Mouse (Mus musculus): ENCODE data around the gene Slc9a3. TPM values are rescaled to one million over a fixed set of nuclear protein-coding genes. Genes with fewer than 3 reads are reported as not detected.

The Slc9a3 gene
- polyA plus RNA-seq (2012; ENCODE audit: insufficient read depth, low replicate concordance) = not detected in 2 replicates

DNA sequence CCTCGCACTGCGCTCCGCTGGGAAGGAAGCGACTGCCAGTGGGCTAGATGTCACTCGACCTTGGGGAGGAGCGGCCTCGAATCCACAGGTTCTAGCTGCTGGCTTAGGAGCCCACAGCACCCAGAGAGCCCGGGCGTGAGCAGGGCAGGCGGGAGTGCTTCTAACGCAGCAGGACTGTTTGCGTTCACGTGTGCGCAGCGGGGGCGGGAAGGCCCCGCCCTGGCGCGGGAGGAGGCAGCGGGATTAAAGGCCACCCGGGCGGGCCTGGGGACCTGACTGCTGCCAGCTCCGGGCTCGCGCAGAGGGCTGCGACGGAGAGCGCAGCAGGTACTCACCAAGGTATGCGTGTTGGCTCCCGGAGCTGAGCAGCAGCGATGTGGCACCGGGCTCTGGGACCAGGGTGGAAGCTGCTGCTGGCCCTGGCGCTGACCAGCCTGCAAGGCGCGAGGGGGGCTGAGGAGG lies at the start of gene Slc9a3:
Gene Slc9a3, plus strand, starts transcription at position 317 of the 462 bp plus-strand sequence.
- TF ChIP-seq FLI1 (IDR thresholded peaks at IDR 0.05; ENCODE audit: low read length) = no peak
- TF ChIP-seq GATA1 (IDR thresholded peaks at IDR 0.05; ENCODE audit: borderline replicate concordance, low read length) = no peak
- H3K27me3 ChIP-seq (replicated peaks) = peaks cover 76% of the 10 kb centered on the region
- H3K4me3 ChIP-seq (replicated peaks) = peak within 1 kb of the TSS; percentile 80
- no peaks in the 10 kb centered on the region for H3K36me3 ChIP-seq (replicated peaks; ENCODE audit: low read length)
- peaks cover 8% of the 10 kb centered on the region for H3K4me1 ChIP-seq
- H3K9me3 ChIP-seq = no peaks in the 10 kb centered on the region

DNA sequence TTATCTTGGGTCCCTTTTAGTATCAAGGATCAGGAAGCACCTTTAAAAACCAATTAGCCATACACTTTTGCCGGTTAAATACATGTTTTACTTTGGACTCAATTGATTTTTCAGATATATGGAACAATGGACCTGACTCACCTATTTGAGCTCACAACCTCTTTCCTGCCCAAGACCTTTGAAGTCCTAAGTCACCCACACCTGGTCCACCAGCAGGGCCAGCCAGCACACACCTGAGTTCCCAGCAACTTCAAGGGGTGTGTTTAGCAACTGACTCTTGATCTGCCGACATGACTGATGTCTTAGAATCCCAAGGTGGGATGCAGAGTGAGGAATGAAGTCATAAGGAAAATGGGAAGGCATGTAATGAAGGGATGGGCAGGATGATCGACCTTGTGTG lies 49.5 kb upstream of the Slc9a3 start:
- Histone ChIP-seq H3K36me3 (replicated peaks; ENCODE audit: low read length) (no peaks in the 10 kb centered on the region), H3K4me1 (peaks cover 17% of the 10 kb centered on the region), H3K4me3 (replicated peaks) (no peak overlapping the region), H3K27me3 (replicated peaks) (peaks cover 24% of the 10 kb centered on the region), H3K9me3 (peaks cover 2% of the 10 kb centered on the region; the same call in 1 of the 2 replicates)
- TF ChIP-seq FLI1 (IDR thresholded peaks at IDR 0.05; ENCODE audit: low read length) = no peak
- no peak for TF ChIP-seq GATA1 (IDR thresholded peaks at IDR 0.05; ENCODE audit: borderline replicate concordance, low read length)

DNA sequence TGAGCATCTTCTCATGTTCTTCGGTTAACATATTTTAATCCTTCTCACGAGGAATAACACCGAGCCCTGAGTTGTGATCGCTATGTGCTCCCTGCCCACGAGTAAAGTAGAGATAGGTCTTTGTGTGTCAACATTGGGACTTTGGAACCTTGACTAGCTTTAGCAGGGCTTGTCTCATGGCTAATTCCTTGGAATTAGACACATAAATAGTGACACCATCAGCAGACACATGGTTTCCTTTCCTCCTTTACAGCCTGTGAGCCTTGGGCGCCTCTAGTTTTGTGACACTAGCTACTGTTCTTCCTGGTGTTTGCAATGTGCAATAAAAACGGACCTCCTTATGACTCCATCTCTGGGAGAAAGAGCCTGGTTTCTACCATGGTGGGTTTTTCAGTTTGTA lies 47.9 kb upstream of the Slc9a3 start:
- H3K27me3 ChIP-seq (replicated peaks) = peaks cover 27% of the 10 kb centered on the region

DNA sequence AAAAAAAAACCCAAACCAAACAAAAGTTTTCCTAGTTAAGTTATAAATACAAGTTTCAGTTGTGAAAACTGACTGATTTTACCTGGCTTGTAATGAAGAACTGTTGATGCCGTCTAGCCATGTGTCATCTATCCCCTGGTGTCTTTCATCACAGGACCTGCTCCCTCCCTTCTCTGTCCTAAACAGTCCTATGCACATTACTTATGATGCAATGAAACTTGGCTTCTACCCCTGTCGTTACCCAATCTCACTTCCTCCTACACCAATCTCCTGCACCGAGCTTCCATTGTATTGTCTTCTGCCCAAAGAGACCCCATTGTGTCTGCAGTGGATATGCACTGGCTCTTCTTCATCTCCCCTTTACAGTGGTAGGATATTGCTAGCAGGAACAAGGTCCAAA lies 31.0 kb upstream of the Slc9a3 start:
- peaks cover 9% of the 10 kb centered on the region; the same call in 1 of the 2 replicates for H3K4me1 ChIP-seq
- H3K36me3 ChIP-seq (replicated peaks; ENCODE audit: low read length) = no peaks in the 10 kb centered on the region
- peaks cover 31% of the 10 kb centered on the region for H3K27me3 ChIP-seq (replicated peaks)
- no peak overlapping the region for H3K4me3 ChIP-seq (replicated peaks)
- H3K9me3 ChIP-seq = no peaks in the 10 kb centered on the region
- TF ChIP-seq GATA1 (IDR thresholded peaks at IDR 0.05; ENCODE audit: borderline replicate concordance, low read length) = no peak
- TF ChIP-seq FLI1 (IDR thresholded peaks at IDR 0.05; ENCODE audit: low read length) = no peak

More for the DNA sequence above, 47.9 kb upstream of the Slc9a3 start:
- Histone ChIP-seq H3K4me3 (replicated peaks) (no peak overlapping the region), H3K4me1 (peaks cover 17% of the 10 kb centered on the region), H3K36me3 (replicated peaks; ENCODE audit: low read length) (no peaks in the 10 kb centered on the region), H3K9me3 (peaks cover 2% of the 10 kb centered on the region; the same call in 1 of the 2 replicates)
- TF ChIP-seq FLI1 (IDR thresholded peaks at IDR 0.05; ENCODE audit: low read length) = no peak
- TF ChIP-seq GATA1 (IDR thresholded peaks at IDR 0.05; ENCODE audit: borderline replicate concordance, low read length) = no peak

DNA sequence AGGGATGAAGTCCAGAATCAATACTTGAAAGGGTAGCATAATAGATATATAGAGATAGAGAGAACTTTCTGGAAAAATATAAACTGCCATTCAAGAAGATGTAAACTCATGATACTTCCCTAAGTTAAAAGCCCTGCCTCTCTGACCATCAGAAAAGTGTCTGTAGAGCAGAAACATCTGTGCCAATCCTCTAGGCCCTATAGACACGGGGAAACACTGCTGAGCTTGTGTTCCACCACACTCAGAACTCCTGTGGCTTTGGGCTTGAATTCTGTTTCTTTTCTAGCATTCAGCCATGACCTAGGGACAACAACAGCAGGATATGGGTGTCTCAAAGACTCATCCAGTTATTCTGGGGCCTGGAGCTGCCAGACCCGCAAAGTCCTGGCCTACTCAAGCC lies 25.3 kb upstream of the Slc9a3 start:
- TF ChIP-seq GATA1 (IDR thresholded peaks at IDR 0.05; ENCODE audit: borderline replicate concordance, low read length) (no peak), FLI1 (IDR thresholded peaks at IDR 0.05; ENCODE audit: low read length) (no peak)
- Histone ChIP-seq H3K4me3 (replicated peaks) (no peak overlapping the region), H3K36me3 (replicated peaks; ENCODE audit: low read length) (no peaks in the 10 kb centered on the region), H3K4me1 (peaks cover 4% of the 10 kb centered on the region; the same call in 1 of the 2 replicates), H3K9me3 (no peaks in the 10 kb centered on the region), H3K27me3 (replicated peaks) (peaks cover 17% of the 10 kb centered on the region)

DNA sequence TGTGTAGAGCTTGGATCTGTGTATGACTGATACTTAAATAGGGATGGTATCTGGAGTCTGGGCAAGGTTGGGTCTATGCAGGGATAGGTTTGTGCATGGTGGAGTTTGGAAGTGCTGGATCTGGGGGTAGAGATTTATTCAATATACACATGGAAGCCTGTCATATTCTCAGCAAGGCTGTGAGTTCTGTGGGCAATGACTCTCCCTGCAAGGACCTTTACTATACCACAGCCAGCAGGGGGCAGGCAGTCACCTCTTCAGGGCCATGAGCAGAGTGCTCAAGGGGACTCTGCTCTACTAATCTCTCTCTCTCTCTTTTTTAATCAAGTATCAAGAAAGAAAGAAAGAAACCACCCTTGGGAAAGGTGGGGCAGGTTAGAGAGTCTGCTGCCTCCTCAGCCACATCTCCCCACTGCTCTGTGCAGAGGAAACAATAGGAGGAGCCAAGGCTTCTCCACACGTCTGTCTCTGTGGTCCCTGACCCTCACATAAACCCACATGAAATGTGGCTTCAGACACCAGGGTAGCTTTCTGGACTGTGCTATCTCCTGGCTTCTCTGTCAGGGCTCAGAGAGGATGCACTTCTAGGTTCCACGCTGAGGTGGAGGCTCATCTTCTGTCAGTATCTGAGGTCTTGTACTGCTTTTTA lies 24.4 kb upstream of the Slc9a3 start:
- Histone ChIP-seq H3K4me1 (peaks cover 4% of the 10 kb centered on the region; the same call in 1 of the 2 replicates), H3K9me3 (no peaks in the 10 kb centered on the region)

DNA sequence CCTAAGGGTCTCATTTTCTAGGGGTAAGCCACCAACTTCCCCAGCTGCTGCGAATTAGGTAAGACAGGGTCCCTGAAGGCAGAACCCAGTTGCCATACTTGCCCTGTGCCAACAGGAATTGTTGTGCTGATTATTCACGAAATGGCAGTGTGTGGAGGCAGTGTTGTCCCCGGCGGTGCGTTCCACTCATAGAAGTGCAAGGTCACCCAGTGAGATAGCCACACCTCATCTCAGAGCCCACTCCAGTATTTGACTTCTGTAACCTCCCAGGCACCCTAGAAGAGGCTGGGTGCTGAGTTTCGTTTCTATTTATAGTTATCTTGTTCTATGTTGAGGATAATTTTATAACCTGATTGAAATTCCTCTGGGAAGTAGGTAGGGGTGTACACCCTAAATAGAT lies 22.3 kb upstream of the Slc9a3 start:
- Histone ChIP-seq H3K4me1 (peaks cover 4% of the 10 kb centered on the region; the same call in 1 of the 2 replicates), H3K9me3 (no peaks in the 10 kb centered on the region), H3K36me3 (replicated peaks; ENCODE audit: low read length) (no peaks in the 10 kb centered on the region), H3K27me3 (replicated peaks) (peaks cover 18% of the 10 kb centered on the region), H3K4me3 (replicated peaks) (no peak overlapping the region)
- TF ChIP-seq GATA1 (IDR thresholded peaks at IDR 0.05; ENCODE audit: borderline replicate concordance, low read length) (no peak), FLI1 (IDR thresholded peaks at IDR 0.05; ENCODE audit: low read length) (no peak)

More for the DNA sequence above, 24.4 kb upstream of the Slc9a3 start:
- Histone ChIP-seq H3K36me3 (replicated peaks; ENCODE audit: low read length) (no peaks in the 10 kb centered on the region), H3K4me3 (replicated peaks) (no peak overlapping the region), H3K27me3 (replicated peaks) (peaks cover 19% of the 10 kb centered on the region)
- TF ChIP-seq GATA1 (IDR thresholded peaks at IDR 0.05; ENCODE audit: borderline replicate concordance, low read length) (no peak), FLI1 (IDR thresholded peaks at IDR 0.05; ENCODE audit: low read length) (no peak)

DNA sequence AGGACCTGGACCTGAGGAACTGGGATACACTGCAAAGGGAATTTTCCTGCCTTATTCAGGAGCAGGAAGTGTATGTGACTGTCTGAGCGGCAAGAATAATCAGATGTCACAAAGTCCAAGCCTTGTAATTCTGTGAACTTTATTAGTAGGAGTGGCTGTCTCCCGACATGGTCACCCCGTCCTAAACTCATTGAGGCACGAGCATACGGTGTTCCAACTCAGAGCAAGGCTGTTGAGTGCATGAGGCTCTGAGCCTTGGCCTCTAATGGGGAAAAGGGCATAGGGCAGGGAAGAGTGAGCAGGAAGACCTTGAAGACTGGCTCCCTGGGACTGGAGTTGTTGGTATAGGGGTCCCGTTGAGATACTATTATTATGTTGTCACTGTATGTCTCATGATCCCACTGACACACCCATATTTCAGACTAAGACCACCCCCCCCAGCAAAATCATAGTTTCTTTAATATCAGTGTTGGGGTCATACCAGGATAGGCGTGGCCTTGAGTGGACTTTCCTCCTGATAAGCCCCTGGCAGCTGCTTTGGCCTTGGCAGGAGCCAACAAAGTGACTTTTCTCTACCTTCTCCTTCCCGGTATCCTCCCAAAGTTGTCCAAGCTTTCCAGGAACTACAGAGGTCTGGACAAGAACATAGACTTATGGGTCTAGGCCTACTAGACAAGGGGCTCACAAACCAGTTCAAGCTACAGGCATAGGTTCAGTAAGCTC lies 19.0 kb upstream of the Slc9a3 start:
- no peak overlapping the region for H3K4me3 ChIP-seq (replicated peaks)

DNA sequence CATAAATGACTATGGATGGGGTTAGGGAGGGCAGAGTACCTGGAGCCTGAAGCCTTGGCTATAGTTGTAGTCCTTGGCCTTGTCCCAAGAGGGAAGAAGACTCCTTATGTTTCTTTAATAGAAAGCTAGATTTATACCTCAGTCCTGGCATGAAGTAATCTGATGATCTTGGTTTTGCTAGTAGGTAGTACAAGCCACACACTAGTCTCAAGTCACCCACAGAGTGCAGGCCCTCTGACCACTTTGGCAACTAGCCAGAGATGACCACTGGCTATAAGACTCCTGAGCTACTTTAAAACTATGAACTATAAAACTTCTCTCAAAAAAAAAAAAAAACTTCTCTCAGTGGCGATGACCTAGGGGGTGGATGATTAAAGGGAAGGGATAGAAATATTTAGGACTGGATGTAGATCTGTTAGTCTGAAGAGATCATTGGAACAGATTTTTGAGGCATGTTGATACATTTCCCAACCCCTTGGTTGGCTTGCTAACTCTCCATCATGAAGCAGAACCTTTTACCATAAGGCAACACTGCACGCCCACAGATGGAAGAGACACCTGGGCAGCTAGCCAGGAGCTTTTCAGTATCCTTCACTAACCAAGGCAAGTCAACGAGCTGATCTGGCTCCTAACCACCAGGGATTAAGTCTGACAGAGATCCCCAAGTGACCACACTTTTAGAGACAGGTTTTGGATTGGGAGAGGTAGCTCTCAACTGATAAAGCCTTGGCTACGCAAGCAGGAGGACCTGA lies 18.2 kb upstream of the Slc9a3 start:
- Histone ChIP-seq H3K27me3 (replicated peaks) (peaks cover 29% of the 10 kb centered on the region), H3K36me3 (replicated peaks; ENCODE audit: low read length) (no peaks in the 10 kb centered on the region), H3K4me3 (replicated peaks) (no peak overlapping the region), H3K4me1 (no peaks in the 10 kb centered on the region), H3K9me3 (no peaks in the 10 kb centered on the region)
- no peak for TF ChIP-seq GATA1 (IDR thresholded peaks at IDR 0.05; ENCODE audit: borderline replicate concordance, low read length)
- TF ChIP-seq FLI1 (IDR thresholded peaks at IDR 0.05; ENCODE audit: low read length) = no peak

More for the DNA sequence above, 19.0 kb upstream of the Slc9a3 start:
- no peak for TF ChIP-seq GATA1 (IDR thresholded peaks at IDR 0.05; ENCODE audit: borderline replicate concordance, low read length)
- no peak for TF ChIP-seq FLI1 (IDR thresholded peaks at IDR 0.05; ENCODE audit: low read length)
- Histone ChIP-seq H3K9me3 (no peaks in the 10 kb centered on the region), H3K4me1 (peaks cover under 1% of the 10 kb centered on the region; the same call in 1 of the 2 replicates), H3K36me3 (replicated peaks; ENCODE audit: low read length) (no peaks in the 10 kb centered on the region), H3K27me3 (replicated peaks) (peaks cover 27% of the 10 kb centered on the region)

Measured in megakaryocyte, embryonic 14.5 days (primary cell).